Mouse (Mus musculus): ENCODE measurements around the gene Dnah7a. TPM values are rescaled to one million over a fixed set of nuclear protein-coding genes. Genes with fewer than 3 reads are reported as not detected.
"Not testable (repeated sequence)": the region's sequence is repeated elsewhere in the genome, so short reads cannot be mapped to it uniquely, and the experiment has no call there.

Dnah7a gene
- polyA plus RNA-seq, 1 experiment, result not detected

- TF ChIP-seq CTCF (IDR thresholded peaks at IDR 0.05; ENCODE audit: extremely low read depth, insufficient read depth, insufficient read length, insufficient replicate concordance) (no peak), POLR2A (IDR thresholded peaks at IDR 0.05; ENCODE audit: low read depth, low read length) (no peak)
- 66% methylated on average over 3 of the region's 3 CpGs for WGBS
- Histone ChIP-seq H3K27ac (ENCODE audit: insufficient read depth, low read length) (no peak overlapping the region), H3K27me3 (ENCODE audit: control insufficient read depth, insufficient read depth, low read length) (no peaks in the 10 kb centered on the region), H3K36me3 (ENCODE audit: control insufficient read depth, insufficient read depth, low read length) (no peaks in the 10 kb centered on the region), H3K4me1 (ENCODE audit: control insufficient read depth, insufficient read depth, insufficient read length) (no peaks in the 10 kb centered on the region), H3K4me3 (ENCODE audit: extremely low read depth, insufficient read depth, insufficient read length) (no peak overlapping the region)
- DNase-seq (ENCODE audit: low read depth in 1 of 2, low spot score in 2 of 2), result no peak
These were observed 35.3 kb upstream of the Dnah7a start for GRCm38 (mm10) chr1:53741742-53742458.

- no peak for DNase-seq (ENCODE audit: low read depth in 1 of 2, low spot score in 2 of 2)
- no peak overlapping the region for H3K27ac ChIP-seq (ENCODE audit: insufficient read depth, low read length)
- no peaks in the 10 kb centered on the region for H3K4me1 ChIP-seq (ENCODE audit: control insufficient read depth, insufficient read depth, insufficient read length)
- H3K36me3 ChIP-seq (ENCODE audit: control insufficient read depth, insufficient read depth, low read length), result no peaks in the 10 kb centered on the region
- WGBS, result 85% methylated on average over 4 of the region's 4 CpGs
- no peaks in the 10 kb centered on the region for H3K27me3 ChIP-seq (ENCODE audit: control insufficient read depth, insufficient read depth, low read length)
- no peak overlapping the region for H3K4me3 ChIP-seq (ENCODE audit: extremely low read depth, insufficient read depth, insufficient read length)
- no peak for TF ChIP-seq CTCF (IDR thresholded peaks at IDR 0.05; ENCODE audit: extremely low read depth, insufficient read depth, insufficient read length, insufficient replicate concordance)
- TF ChIP-seq POLR2A (IDR thresholded peaks at IDR 0.05; ENCODE audit: low read depth, low read length), result no peak
These were observed 34.3 kb upstream of the Dnah7a start for GRCm38 (mm10) chr1:53740777-53741336.

- 86% methylated on average over 4 of the region's 4 CpGs for WGBS
- DNase-seq (ENCODE audit: low read depth in 1 of 2, low spot score in 2 of 2); H3K36me3 ChIP-seq (ENCODE audit: control insufficient read depth, insufficient read depth, low read length); H3K27ac ChIP-seq (ENCODE audit: insufficient read depth, low read length); H3K27me3 ChIP-seq (ENCODE audit: control insufficient read depth, insufficient read depth, low read length); H3K4me3 ChIP-seq (ENCODE audit: extremely low read depth, insufficient read depth, insufficient read length); H3K4me1 ChIP-seq (ENCODE audit: control insufficient read depth, insufficient read depth, insufficient read length): not testable (repeated sequence)
These were observed 33.6 kb upstream of the Dnah7a start for GRCm38 (mm10) chr1:53740077-53740776.

GRCm38 (mm10) chr1:53736583-53736982 is 30.0 kb upstream of the Dnah7a start:
- no peaks in the 10 kb centered on the region for H3K4me1 ChIP-seq (ENCODE audit: control insufficient read depth, insufficient read depth, insufficient read length)
- no peak for TF ChIP-seq CTCF (IDR thresholded peaks at IDR 0.05; ENCODE audit: extremely low read depth, insufficient read depth, insufficient read length, insufficient replicate concordance)
- TF ChIP-seq POLR2A (IDR thresholded peaks at IDR 0.05; ENCODE audit: low read depth, low read length), result no peak
- H3K27me3 ChIP-seq (ENCODE audit: control insufficient read depth, insufficient read depth, low read length), result no peaks in the 10 kb centered on the region
- WGBS, result 91% methylated on average over 3 of the region's 3 CpGs
- H3K27ac ChIP-seq (ENCODE audit: insufficient read depth, low read length), result no peak overlapping the region
- H3K36me3 ChIP-seq (ENCODE audit: control insufficient read depth, insufficient read depth, low read length), result no peaks in the 10 kb centered on the region
- H3K4me3 ChIP-seq (ENCODE audit: extremely low read depth, insufficient read depth, insufficient read length), result no peak overlapping the region
- DNase-seq (ENCODE audit: low read depth in 1 of 2, low spot score in 2 of 2), result no peak

GRCm38 (mm10) chr1:53728489-53729225 is 22.1 kb upstream of the Dnah7a start:
- Histone ChIP-seq H3K27me3 (ENCODE audit: control insufficient read depth, insufficient read depth, low read length) (no peaks in the 10 kb centered on the region), H3K27ac (ENCODE audit: insufficient read depth, low read length) (no peak overlapping the region), H3K4me3 (ENCODE audit: extremely low read depth, insufficient read depth, insufficient read length) (no peak overlapping the region), H3K36me3 (ENCODE audit: control insufficient read depth, insufficient read depth, low read length) (no peaks in the 10 kb centered on the region), H3K4me1 (ENCODE audit: control insufficient read depth, insufficient read depth, insufficient read length) (no peaks in the 10 kb centered on the region)
- 85% methylated on average over 5 of the region's 5 CpGs for WGBS
- no peak for DNase-seq (ENCODE audit: low read depth in 1 of 2, low spot score in 2 of 2)
- TF ChIP-seq POLR2A (IDR thresholded peaks at IDR 0.05; ENCODE audit: low read depth, low read length) (no peak), CTCF (IDR thresholded peaks at IDR 0.05; ENCODE audit: extremely low read depth, insufficient read depth, insufficient read length, insufficient replicate concordance) (no peak)

GRCm38 (mm10) chr1:53726883-53727282 is 20.3 kb upstream of the Dnah7a start:
- Histone ChIP-seq H3K4me1 (ENCODE audit: control insufficient read depth, insufficient read depth, insufficient read length) (no peaks in the 10 kb centered on the region), H3K4me3 (ENCODE audit: extremely low read depth, insufficient read depth, insufficient read length) (no peak overlapping the region), H3K27ac (ENCODE audit: insufficient read depth, low read length) (no peak overlapping the region), H3K36me3 (ENCODE audit: control insufficient read depth, insufficient read depth, low read length) (no peaks in the 10 kb centered on the region), H3K27me3 (ENCODE audit: control insufficient read depth, insufficient read depth, low read length) (no peaks in the 10 kb centered on the region)
- DNase-seq (ENCODE audit: low read depth in 1 of 2, low spot score in 2 of 2), result no peak
- WGBS, result 94% methylated on average over 2 of the region's 2 CpGs
- TF ChIP-seq POLR2A (IDR thresholded peaks at IDR 0.05; ENCODE audit: low read depth, low read length) (no peak), CTCF (IDR thresholded peaks at IDR 0.05; ENCODE audit: extremely low read depth, insufficient read depth, insufficient read length, insufficient replicate concordance) (no peak)

Measured in spleen, adult 2 months (tissue).